Comparison of ENCODE assay signal across 8 mouse cellular contexts in genomic region chr9:110625350-110625908, GRCm38 (mm10). TPM values are rescaled to one million over a fixed set of nuclear protein-coding genes. Genes with fewer than 3 reads are reported as not detected.
DNase-seq lines count a peak whose midpoint lies in the region; ATAC-seq and TF ChIP-seq lines count a peak whose summit lies in the region.

No protein-coding gene starts in this region.

- H3K27ac ChIP-seq in kidney, embryonic 14.5 days (ENCODE audit: low read depth, low read length) = peak overlapping the region; percentile 93
- peak overlapping the region; percentile 56; the same call in 1 of the 2 replicates for H3K27ac ChIP-seq in embryonic facial prominence, embryonic 11.5 days (replicated peaks; ENCODE audit: low read depth, low read length)
- peak overlapping the region; percentile 78 for H3K27ac ChIP-seq in hindbrain, embryonic 16.5 days (ENCODE audit: low read depth, low read length)
- H3K27ac ChIP-seq in midbrain, postnatal 0 days (ENCODE audit: low read depth, low read length) = peak overlapping the region; percentile 74

- 68% methylated on average over 11 of the region's 11 CpGs for WGBS in kidney, embryonic 14.5 days
- WGBS in embryonic facial prominence, embryonic 11.5 days = 69% methylated on average over 11 of the region's 11 CpGs
- 65% methylated on average over 11 of the region's 11 CpGs for WGBS in hindbrain, embryonic 16.5 days
- WGBS in midbrain, postnatal 0 days = 68% methylated on average over 11 of the region's 11 CpGs

- peak overlapping the region; percentile 98 for H3K4me2 ChIP-seq in kidney, embryonic 14.5 days (replicated peaks; ENCODE audit: low read depth, low read length)
- H3K4me2 ChIP-seq in embryonic facial prominence, embryonic 11.5 days (ENCODE audit: low read depth, low read length) = peak overlapping the region; percentile 87
- H3K4me2 ChIP-seq in hindbrain, embryonic 16.5 days (ENCODE audit: low read length) = peak overlapping the region; percentile 95
- H3K4me2 ChIP-seq in midbrain, postnatal 0 days (ENCODE audit: low read depth, low read length, poor library complexity, severe bottlenecking) = peak overlapping the region; percentile 67

- no peak for DNase-seq in kidney, adult 9 months
- no peak for DNase-seq in embryonic facial prominence, embryonic 11.5 days (ENCODE audit: low spot score)
- DNase-seq in midbrain, postnatal 0 days (ENCODE audit: low spot score) = no peak
- DNase-seq in adrenal gland, adult (ENCODE audit: inconsistent age in 2 of 2, low spot score in 1 of 2) = no peak
- DNase-seq in cerebellum, postnatal 36 days = no peak

- H3K4me1 ChIP-seq in kidney, embryonic 14.5 days (ENCODE audit: control insufficient read depth, insufficient read depth, low read length) = peaks cover 13% of the 10 kb centered on the region
- H3K4me1 ChIP-seq in embryonic facial prominence, embryonic 11.5 days (ENCODE audit: control insufficient read depth, insufficient read depth, low read length) = 0 out of 2 replicates have a peak, but pooled peaks cover 2% of the 10 kb centered on the region
- peaks cover 15% of the 10 kb centered on the region for H3K4me1 ChIP-seq in hindbrain, embryonic 16.5 days (ENCODE audit: control insufficient read depth, insufficient read depth, low read depth, low read length)
- peaks cover 5% of the 10 kb centered on the region for H3K4me1 ChIP-seq in midbrain, postnatal 0 days (ENCODE audit: insufficient read depth, low read length)

- H3K36me3 ChIP-seq in kidney, embryonic 14.5 days (ENCODE audit: control insufficient read depth, insufficient read depth, low read length) = peaks cover 18% of the 10 kb centered on the region; the same call in 1 of the 2 replicates
- H3K36me3 ChIP-seq in embryonic facial prominence, embryonic 11.5 days (replicated peaks; ENCODE audit: control insufficient read depth, insufficient read depth, low read depth, low read length) = no peaks in the 10 kb centered on the region; the same call in 1 of the 2 replicates
- peaks cover 5% of the 10 kb centered on the region; the same call in 1 of the 2 replicates for H3K36me3 ChIP-seq in hindbrain, embryonic 16.5 days (ENCODE audit: control insufficient read depth, insufficient read depth, low read length)
- H3K36me3 ChIP-seq in midbrain, postnatal 0 days (ENCODE audit: insufficient read depth, low read length) = peaks cover 36% of the 10 kb centered on the region

- no peak; the same call in 1 of the 2 replicates for ATAC-seq in kidney, embryonic 14.5 days (ENCODE audit: low FRiP score, low TSS enrichment)
- no peak; the same call in 1 of the 2 replicates for ATAC-seq in embryonic facial prominence, embryonic 11.5 days (replicated peaks; ENCODE audit: insufficient number of reproducible peaks, low FRiP score, low TSS enrichment, low read depth)
- ATAC-seq in hindbrain, embryonic 16.5 days = no peak
- no peak for ATAC-seq in midbrain, postnatal 0 days (ENCODE audit: low FRiP score)
- ATAC-seq in monocyte, adult 5-6 weeks (replicated peaks; ENCODE audit: insufficient number of reproducible peaks, low FRiP score, low TSS enrichment, poor library complexity, severe bottlenecking) = no peak

- H3K9me3 ChIP-seq in kidney, embryonic 14.5 days (ENCODE audit: control insufficient read depth, low read length) = no peaks in the 10 kb centered on the region
- no peaks in the 10 kb centered on the region for H3K9me3 ChIP-seq in embryonic facial prominence, embryonic 11.5 days (replicated peaks; ENCODE audit: control insufficient read depth, low read length)
- no peaks in the 10 kb centered on the region for H3K9me3 ChIP-seq in hindbrain, embryonic 16.5 days (ENCODE audit: control insufficient read depth, low read length)
- no peaks in the 10 kb centered on the region for H3K9me3 ChIP-seq in midbrain, postnatal 0 days (ENCODE audit: low read length)

- TF ChIP-seq CTCF in midbrain, postnatal 0 days (IDR thresholded peaks at IDR 0.05) = no peak

- peak overlapping the region; percentile 53 for H3K4me3 ChIP-seq in kidney, embryonic 14.5 days (ENCODE audit: low read length)
- peak overlapping the region; percentile 44 for H3K4me3 ChIP-seq in embryonic facial prominence, embryonic 11.5 days (ENCODE audit: low read depth, low read length)
- peak overlapping the region; percentile 50 for H3K4me3 ChIP-seq in hindbrain, embryonic 16.5 days (ENCODE audit: low read length)
- peak overlapping the region; percentile 38 for H3K4me3 ChIP-seq in midbrain, postnatal 0 days (ENCODE audit: low read depth, low read length)

- H3K9ac ChIP-seq in kidney, embryonic 14.5 days (ENCODE audit: low read depth, low read length) = peak overlapping the region; percentile 64
- H3K9ac ChIP-seq in embryonic facial prominence, embryonic 11.5 days (replicated peaks; ENCODE audit: low read length) = peak overlapping the region; percentile 67
- peak overlapping the region; percentile 73 for H3K9ac ChIP-seq in hindbrain, embryonic 16.5 days (ENCODE audit: low read depth, low read length)
- peak overlapping the region; percentile 50 for H3K9ac ChIP-seq in midbrain, postnatal 0 days (replicated peaks; ENCODE audit: low read length, poor library complexity, severe bottlenecking)

- H3K27me3 ChIP-seq in kidney, embryonic 14.5 days (ENCODE audit: control insufficient read depth, insufficient read depth, low read length) = no peaks in the 10 kb centered on the region
- no peaks in the 10 kb centered on the region; the same call in 1 of the 2 replicates for H3K27me3 ChIP-seq in embryonic facial prominence, embryonic 11.5 days (ENCODE audit: control insufficient read depth, insufficient read depth, low read length)
- H3K27me3 ChIP-seq in hindbrain, embryonic 16.5 days (replicated peaks; ENCODE audit: control insufficient read depth, insufficient read depth, low read length) = no peaks in the 10 kb centered on the region
- no peaks in the 10 kb centered on the region for H3K27me3 ChIP-seq in midbrain, postnatal 0 days (ENCODE audit: insufficient read depth, low read length)

RNA-seq across cellular contexts. Expression of gene Nradd, which starts 1.2 kb away (rescaled TPM):
- polyA plus RNA-seq in kidney, embryonic 14.5 days (2014; fragmentation: Nextera tagmentation; extraction: Ambion mirVana) = 23.6 and 64.4 TPM in 2 replicates
- polyA plus RNA-seq in embryonic facial prominence, embryonic 11.5 days (2014; fragmentation: Nextera tagmentation; extraction: Ambion mirVana) = 25.1 and 29.2 TPM in 2 replicates
- 25.8 and 30.1 TPM in 2 replicates for polyA plus RNA-seq in hindbrain, embryonic 16.5 days (2015; fragmentation: Nextera tagmentation; extraction: Ambion mirVana)
- total RNA-seq in midbrain, postnatal 0 days (2014; rRNA removed) = 20.9 and 23.2 TPM in 2 replicates
- 17.4 and 20.6 TPM in 2 replicates for polyA plus RNA-seq in midbrain, postnatal 0 days (2015; fragmentation: Nextera tagmentation; extraction: Ambion mirVana)
- total RNA-seq in monocyte, adult 5-6 weeks (2017) = 5.9 to 10.5 TPM (median 9.9 TPM) in 3 replicates

RNA-seq across cellular contexts. Expression of gene Nbeal2, which starts 28.5 kb away (rescaled TPM):
- polyA plus RNA-seq in kidney, embryonic 14.5 days (2014; fragmentation: Nextera tagmentation; extraction: Ambion mirVana) = 2.6 and 4.8 TPM in 2 replicates
- 0.70 and 0.71 TPM in 2 replicates for polyA plus RNA-seq in embryonic facial prominence, embryonic 11.5 days (2014; fragmentation: Nextera tagmentation; extraction: Ambion mirVana)
- 3.2 and 4.8 TPM in 2 replicates for polyA plus RNA-seq in hindbrain, embryonic 16.5 days (2015; fragmentation: Nextera tagmentation; extraction: Ambion mirVana)
- 9.3 and 11.5 TPM in 2 replicates for total RNA-seq in midbrain, postnatal 0 days (2014; rRNA removed)
- polyA plus RNA-seq in midbrain, postnatal 0 days (2015; fragmentation: Nextera tagmentation; extraction: Ambion mirVana) = 3.9 and 4.0 TPM in 2 replicates
- 63.7 to 114 TPM (median 92.9 TPM) in 3 replicates for total RNA-seq in monocyte, adult 5-6 weeks (2017)

RNA-seq across cellular contexts. Expression of gene Ccdc12, which starts 30.9 kb away (rescaled TPM):
- polyA plus RNA-seq in kidney, embryonic 14.5 days (2014; fragmentation: Nextera tagmentation; extraction: Ambion mirVana) = 160 and 193 TPM in 2 replicates
- 117 and 118 TPM in 2 replicates for polyA plus RNA-seq in embryonic facial prominence, embryonic 11.5 days (2014; fragmentation: Nextera tagmentation; extraction: Ambion mirVana)
- 88.5 and 101 TPM in 2 replicates for polyA plus RNA-seq in hindbrain, embryonic 16.5 days (2015; fragmentation: Nextera tagmentation; extraction: Ambion mirVana)
- total RNA-seq in midbrain, postnatal 0 days (2014; rRNA removed) = 25.0 and 51.6 TPM in 2 replicates
- 102 and 106 TPM in 2 replicates for polyA plus RNA-seq in midbrain, postnatal 0 days (2015; fragmentation: Nextera tagmentation; extraction: Ambion mirVana)
- 162 to 274 TPM (median 251 TPM) in 3 replicates for total RNA-seq in monocyte, adult 5-6 weeks (2017)
